Mouse (Mus musculus) limb, embryonic 11.5 days (tissue): ENCODE data around the gene March8. TPM values are rescaled to one million over a fixed set of nuclear protein-coding genes. Genes with fewer than 3 reads are reported as not detected.

Source experiments
- ATAC-seq: fragments of 200-750 bp; cut with Nextera tagmentation; 2 replicates; pipeline ENCODE4 v1.8.0; 2017; ENCODE audit warnings: low read depth; ENCODE audit not compliant: insufficient number of reproducible peaks, low FRiP score, low TSS enrichment
- DNase-seq: peaks from one replicate; pipeline ENCODE4 v3.0.0-alpha.2; 2015; ENCODE audit warnings: low spot score
- H3K27ac ChIP-seq: fragments of 300-500 bp; sonication (generic); replicated peaks from 2 replicates; pipeline ENCODE4 v1.5.1; 2014; ENCODE audit warnings: low read depth, mild to moderate bottlenecking, low read length
- H3K27me3 ChIP-seq: fragments of 300-500 bp; sonication (generic); 2 replicates; pipeline ENCODE4 v1.6.1; 2014; ENCODE audit warnings: mild to moderate bottlenecking, low read length, mixed read lengths; ENCODE audit not compliant: control insufficient read depth, insufficient read depth
- H3K36me3 ChIP-seq: fragments of 300-500 bp; sonication (generic); 2 replicates; pipeline ENCODE4 v1.6.1; 2014; ENCODE audit warnings: mild to moderate bottlenecking, low read length, moderate library complexity, mixed read lengths; ENCODE audit not compliant: control insufficient read depth, insufficient read depth
- H3K4me1 ChIP-seq: fragments of 300-500 bp; sonication (generic); 2 replicates; pipeline ENCODE4 v1.6.1; 2014; ENCODE audit warnings: low read length, mixed read lengths; ENCODE audit not compliant: control insufficient read depth, insufficient read depth
- H3K4me2 ChIP-seq: fragments of 300-500 bp; sonication (generic); 2 replicates; pipeline ENCODE4 v1.6.1; 2014; ENCODE audit warnings: low read depth, mild to moderate bottlenecking, moderate library complexity; ENCODE audit not compliant: severe bottlenecking
- H3K4me3 ChIP-seq: fragments of 300-500 bp; sonication (generic); 2 replicates; pipeline ENCODE4 v1.5.1; 2014; ENCODE audit warnings: low read depth, low read length
- H3K9ac ChIP-seq: fragments of 300-500 bp; sonication (generic); 2 replicates; pipeline ENCODE4 v1.6.1; 2014; ENCODE audit warnings: mild to moderate bottlenecking, low read length
- H3K9me3 ChIP-seq: fragments of 300-500 bp; sonication (generic); 2 replicates; pipeline ENCODE4 v1.6.1; 2016; ENCODE audit warnings: low read length; ENCODE audit not compliant: control insufficient read depth
- WGBS: fragments of 180-500 bp; shearing (Covaris S2); extraction: QIAGEN DNeasy Blood & Tissue Kit; methylation state at CpG from one replicate; pipeline ENCODE4 v1.1.7; 2014; 5-methylcytosine and 5-hydroxymethylcytosine counted together
- polyA plus RNA-seq: library from polyadenylated mRNA; unstranded; fragments of >200 nt; fragmentation: Nextera tagmentation; extraction: Ambion mirVana; gene quantifications from 2 replicates; pipeline ENCODE4 v1.2.1, GENCODE M21; 2014

Gene March8
- polyA plus RNA-seq, 1 experiment from 2014 or later = 17.0 TPM

- Histone ChIP-seq H3K9ac (no peak overlapping the region), H3K27me3 (no peaks in the 10 kb centered on the region), H3K9me3 (no peaks in the 10 kb centered on the region), H3K4me2 (no peak overlapping the region), H3K4me3 (no peak overlapping the region), H3K36me3 (no peaks in the 10 kb centered on the region), H3K4me1 (no peaks in the 10 kb centered on the region), H3K27ac (no peak overlapping the region)
- DNase-seq = no peak
- WGBS = 78% methylated on average over 6 of the region's 6 CpGs
- no peak for ATAC-seq
These were observed 101.0 kb downstream of the March8 start for GRCm38 (mm10) chr6:116438864-116439263.

- Histone ChIP-seq H3K9me3 (no peaks in the 10 kb centered on the region), H3K9ac (no peak overlapping the region), H3K36me3 (no peaks in the 10 kb centered on the region), H3K4me1 (no peaks in the 10 kb centered on the region), H3K4me2 (no peak overlapping the region), H3K27ac (no peak overlapping the region), H3K27me3 (no peaks in the 10 kb centered on the region), H3K4me3 (no peak overlapping the region)
- 90% methylated on average over 6 of the region's 6 CpGs for WGBS
- DNase-seq (no peak), ATAC-seq (no peak)
These were observed 101.7 kb downstream of the March8 start for GRCm38 (mm10) chr6:116439531-116439930.

GRCm38 (mm10) chr6:116440447-116440846, 102.6 kb downstream of the March8 start:
- DNase-seq (no peak), ATAC-seq (no peak)
- no peak overlapping the region for H3K27ac ChIP-seq
- H3K4me1 ChIP-seq = no peaks in the 10 kb centered on the region
- H3K36me3 ChIP-seq = no peaks in the 10 kb centered on the region
- H3K27me3 ChIP-seq = no peaks in the 10 kb centered on the region
- WGBS = 80% methylated on average over 4 of the region's 4 CpGs
- H3K4me2 ChIP-seq = no peak overlapping the region
- H3K9me3 ChIP-seq = no peaks in the 10 kb centered on the region
- no peak overlapping the region for H3K4me3 ChIP-seq
- no peak overlapping the region for H3K9ac ChIP-seq

GRCm38 (mm10) chr6:116440849-116441248, 103.0 kb downstream of the March8 start:
- no peaks in the 10 kb centered on the region for H3K36me3 ChIP-seq
- no peak overlapping the region for H3K4me3 ChIP-seq
- 81% methylated on average over 4 of the region's 4 CpGs for WGBS
- no peaks in the 10 kb centered on the region for H3K27me3 ChIP-seq
- no peaks in the 10 kb centered on the region for H3K9me3 ChIP-seq
- no peak for ATAC-seq
- no peak overlapping the region for H3K9ac ChIP-seq
- H3K4me2 ChIP-seq = no peak overlapping the region
- no peak overlapping the region for H3K27ac ChIP-seq
- H3K4me1 ChIP-seq = no peaks in the 10 kb centered on the region
- no peak for DNase-seq

- 86% methylated on average over 4 of the region's 4 CpGs for WGBS
- H3K4me3 ChIP-seq = no peak overlapping the region
- DNase-seq = no peak
These were observed 118.0 kb downstream of the March8 start for GRCm38 (mm10) chr6:116455781-116456180.

GRCm38 (mm10) chr6:116456482-116456881, 118.7 kb downstream of the March8 start:
- H3K4me3 ChIP-seq = no peak overlapping the region
- 79% methylated on average over 1 of the region's 1 CpGs for WGBS
- DNase-seq = no peak
- H3K27ac ChIP-seq = no peak overlapping the region
- no peaks in the 10 kb centered on the region for H3K9me3 ChIP-seq
- no peak for ATAC-seq
- no peaks in the 10 kb centered on the region; the same call in 1 of the 2 replicates for H3K4me1 ChIP-seq
- no peaks in the 10 kb centered on the region for H3K36me3 ChIP-seq
- H3K9ac ChIP-seq = no peak overlapping the region
- no peak overlapping the region for H3K4me2 ChIP-seq
- H3K27me3 ChIP-seq = peaks cover 17% of the 10 kb centered on the region; the same call in 1 of the 2 replicates

More at GRCm38 (mm10) chr6:116455781-116456180, 118.0 kb downstream of the March8 start:
- Histone ChIP-seq H3K9me3 (no peaks in the 10 kb centered on the region), H3K9ac (no peak overlapping the region), H3K4me2 (no peak overlapping the region), H3K4me1 (no peaks in the 10 kb centered on the region; the same call in 1 of the 2 replicates), H3K36me3 (no peaks in the 10 kb centered on the region), H3K27ac (no peak overlapping the region), H3K27me3 (peaks cover 12% of the 10 kb centered on the region; the same call in 1 of the 2 replicates)
- no peak for ATAC-seq

GRCm38 (mm10) chr6:116458728-116459127, 120.9 kb downstream of the March8 start:
- no peaks in the 10 kb centered on the region; the same call in 1 of the 2 replicates for H3K4me1 ChIP-seq

More at GRCm38 (mm10) chr6:116458728-116459127, 120.9 kb downstream of the March8 start:
- Histone ChIP-seq H3K27ac (no peak overlapping the region), H3K4me2 (no peak overlapping the region), H3K27me3 (peaks cover 21% of the 10 kb centered on the region; the same call in 1 of the 2 replicates), H3K36me3 (no peaks in the 10 kb centered on the region), H3K9ac (no peak overlapping the region), H3K9me3 (no peaks in the 10 kb centered on the region), H3K4me3 (no peak overlapping the region)
- no peak for DNase-seq
- 87% methylated on average over 4 of the region's 4 CpGs for WGBS
- ATAC-seq = no peak
